Mouse (Mus musculus) frontal cortex, postnatal 25 days (tissue): ENCODE results near the gene Stxbp6.
"Not testable (repeated sequence)": the region's sequence is repeated elsewhere in the genome, so short reads cannot be mapped to it uniquely, and the experiment has no call there.

ENCODE experiments used
- DNase-seq, 2 experiments: peaks; one replicate each; pipeline ENCODE4 v3.0.0; 2022; ENCODE audit warnings: low spot score in 2 of 2

The Stxbp6 gene

DNA sequence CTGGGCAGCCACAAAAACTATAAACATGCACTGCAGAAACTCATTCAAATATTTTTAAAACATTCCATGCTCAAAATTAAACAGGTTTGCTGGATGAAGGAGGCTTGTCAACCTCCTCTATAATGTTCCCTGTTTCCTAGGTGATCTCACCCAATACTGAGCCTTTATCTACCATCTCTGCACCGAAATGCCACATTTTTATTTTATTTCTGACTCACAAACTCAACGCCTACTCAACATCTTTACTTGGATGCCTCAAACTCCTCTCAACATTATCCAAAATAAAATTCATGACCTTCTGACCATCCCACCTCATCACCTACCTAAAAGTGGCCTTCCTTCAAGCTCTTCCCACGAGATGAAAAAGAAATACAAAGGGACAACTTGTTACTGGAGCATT is 18.1 kb downstream of the Stxbp6 start:
- no peak for DNase-seq

- DNase-seq: no peak
Observed at GRCm38 (mm10) chr12:45053319-45053718, 21.2 kb downstream of the Stxbp6 start.

GRCm38 (mm10) chr12:45052860-45053259 is 21.6 kb downstream of the Stxbp6 start:
- DNase-seq: no peak

- no peak for DNase-seq
Observed at GRCm38 (mm10) chr12:45049894-45050293, 24.6 kb downstream of the Stxbp6 start.

GRCm38 (mm10) chr12:45047711-45048110 is 26.8 kb downstream of the Stxbp6 start:
- not testable (repeated sequence) for DNase-seq

- no peak for DNase-seq
Observed at GRCm38 (mm10) chr12:45047172-45047571, 27.3 kb downstream of the Stxbp6 start.

DNA sequence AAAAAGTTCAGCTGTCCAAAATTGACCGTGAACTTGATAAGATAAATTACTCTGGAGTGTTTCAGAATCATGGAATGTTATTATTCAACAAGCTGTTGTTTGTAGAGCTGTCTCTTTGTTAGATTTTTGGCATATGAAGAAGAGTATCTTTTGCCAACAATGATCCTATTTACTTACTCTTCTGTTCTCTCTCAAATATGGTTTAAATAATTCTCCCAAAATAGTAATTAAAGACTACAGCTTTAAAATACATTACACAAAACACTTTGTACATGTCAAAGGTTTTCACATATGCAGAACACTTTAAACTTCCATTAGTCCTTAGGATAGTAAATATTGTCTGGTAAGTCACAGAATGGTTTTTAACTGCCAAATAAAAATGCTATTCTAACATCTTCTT is 29.9 kb downstream of the Stxbp6 start:
- no peak for DNase-seq

DNA sequence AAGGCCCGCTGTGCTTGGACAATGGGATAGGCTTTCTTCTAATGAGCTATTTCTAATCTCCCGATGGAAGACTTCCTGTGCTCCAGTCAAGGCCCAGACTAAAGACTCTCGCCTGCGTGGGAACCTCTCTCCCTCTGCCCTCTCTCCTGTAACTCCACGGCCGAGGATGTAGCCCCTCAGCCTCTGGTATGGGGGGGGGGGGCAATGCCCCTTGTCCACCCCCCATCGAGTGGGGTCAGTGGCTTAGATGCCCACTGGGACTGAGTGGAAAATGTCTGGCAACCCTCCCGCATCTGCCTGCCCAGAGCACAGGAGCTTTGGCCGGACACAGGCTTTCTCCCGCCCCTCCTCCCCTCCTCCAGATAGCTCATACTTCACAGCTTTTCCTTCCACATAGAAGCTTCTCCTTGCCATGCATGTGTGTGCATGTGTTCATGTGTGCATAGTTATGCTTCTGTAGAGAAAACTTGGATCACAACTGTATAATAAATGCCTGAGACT is 31.9 kb downstream of the Stxbp6 start:
- no peak for DNase-seq

DNA sequence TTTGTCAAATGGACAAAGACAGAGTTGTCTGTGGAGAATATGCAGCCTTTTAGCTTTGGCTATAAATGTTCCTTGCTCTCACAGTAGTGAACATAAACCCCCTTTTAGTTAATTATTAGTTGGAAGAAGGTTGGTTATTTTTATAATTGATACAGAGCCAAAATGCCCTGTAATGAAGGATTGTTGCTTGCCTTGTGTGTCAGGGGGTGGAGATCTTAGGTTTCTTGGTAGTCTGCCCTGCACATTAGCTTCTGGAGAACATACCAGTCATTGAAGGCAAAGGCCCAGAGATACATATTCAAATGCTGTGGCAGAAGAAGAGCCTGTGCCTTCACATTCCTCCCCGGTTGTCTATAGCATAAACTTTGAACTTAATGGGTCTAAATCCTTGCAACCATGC is 37.0 kb downstream of the Stxbp6 start:
- DNase-seq: no peak

DNA sequence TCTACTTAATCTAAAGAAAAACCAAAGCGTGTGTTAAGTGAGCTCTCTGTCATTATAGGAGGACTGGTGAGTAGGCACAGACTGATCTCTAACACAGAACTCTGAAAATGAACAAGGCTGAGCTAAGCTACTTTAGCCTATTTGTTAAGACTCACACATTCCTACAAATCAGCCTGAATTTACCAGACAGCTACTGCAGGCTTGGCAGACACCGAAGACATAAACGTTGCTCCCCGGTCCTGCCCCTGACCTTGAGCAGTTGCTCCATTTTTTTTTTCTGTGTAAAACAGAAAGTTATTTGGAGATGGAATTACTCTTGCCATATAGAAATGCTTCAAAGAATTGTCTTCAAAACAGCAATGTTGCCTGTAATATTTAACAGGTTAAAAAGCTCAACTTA is 37.4 kb downstream of the Stxbp6 start:
- DNase-seq: no peak

DNA sequence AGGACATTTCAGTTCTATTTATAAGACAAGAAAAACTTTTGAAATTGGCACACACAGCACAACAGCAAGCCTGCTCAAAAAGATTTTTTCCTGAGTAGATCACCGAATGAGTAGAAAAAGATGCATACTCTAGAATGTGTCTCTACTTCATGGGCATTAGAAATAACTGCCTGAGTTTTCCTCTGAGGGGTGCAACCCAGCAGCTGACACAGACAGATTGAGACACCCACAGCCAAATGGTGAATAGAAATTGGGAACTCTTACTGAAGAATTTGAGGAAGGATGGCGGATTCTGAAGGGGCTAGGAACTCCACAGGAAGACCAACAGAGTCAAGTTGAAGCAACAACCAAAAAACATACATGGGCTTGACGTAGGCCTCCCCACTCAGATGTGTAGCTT is 43.8 kb downstream of the Stxbp6 start:
- no peak for DNase-seq

GRCm38 (mm10) chr12:45026347-45026746 is 48.2 kb downstream of the Stxbp6 start:
- DNase-seq: no peak

GRCm38 (mm10) chr12:45020018-45020417 is 54.5 kb downstream of the Stxbp6 start:
- DNase-seq: no peak

GRCm38 (mm10) chr12:45019059-45019822 is 55.3 kb downstream of the Stxbp6 start:
- no peak for DNase-seq

- DNase-seq: peak; percentile 45 to 63
Observed at GRCm38 (mm10) chr12:45013246-45013756, 61.2 kb downstream of the Stxbp6 start.

- DNase-seq: no peak
Observed at GRCm38 (mm10) chr12:45011436-45012089, 62.9 kb downstream of the Stxbp6 start.

GRCm38 (mm10) chr12:45011006-45011405 is 63.5 kb downstream of the Stxbp6 start:
- no peak for DNase-seq

DNA sequence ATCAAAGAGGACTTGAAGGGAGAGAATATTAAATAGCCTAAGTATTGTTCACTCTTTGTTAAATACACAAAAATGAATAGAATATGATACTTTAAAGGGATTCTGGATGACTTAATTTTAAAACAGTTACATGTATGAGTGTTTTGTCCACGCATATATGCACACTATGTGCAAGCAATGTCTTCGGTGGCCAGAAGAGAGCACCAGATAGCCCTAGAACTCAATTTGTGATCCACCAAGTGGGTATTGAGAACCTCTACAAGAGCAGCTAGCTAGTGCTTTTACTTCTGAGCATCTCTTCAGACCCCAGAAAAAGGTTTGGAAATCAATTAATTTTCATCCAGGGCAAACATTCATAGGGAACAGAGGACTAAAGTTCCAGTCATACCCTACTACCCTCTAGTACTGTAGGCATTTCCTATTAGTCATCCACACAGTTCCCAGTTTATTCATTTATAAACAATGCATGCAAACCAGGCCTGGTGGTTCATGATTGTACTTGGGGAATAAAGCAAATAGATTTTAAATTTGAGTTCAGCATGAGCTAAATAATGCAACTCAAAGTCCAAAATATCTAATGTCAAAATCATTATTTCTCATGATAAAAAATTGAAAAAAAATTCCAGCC is 64.4 kb downstream of the Stxbp6 start:
- DNase-seq: no peak

DNA sequence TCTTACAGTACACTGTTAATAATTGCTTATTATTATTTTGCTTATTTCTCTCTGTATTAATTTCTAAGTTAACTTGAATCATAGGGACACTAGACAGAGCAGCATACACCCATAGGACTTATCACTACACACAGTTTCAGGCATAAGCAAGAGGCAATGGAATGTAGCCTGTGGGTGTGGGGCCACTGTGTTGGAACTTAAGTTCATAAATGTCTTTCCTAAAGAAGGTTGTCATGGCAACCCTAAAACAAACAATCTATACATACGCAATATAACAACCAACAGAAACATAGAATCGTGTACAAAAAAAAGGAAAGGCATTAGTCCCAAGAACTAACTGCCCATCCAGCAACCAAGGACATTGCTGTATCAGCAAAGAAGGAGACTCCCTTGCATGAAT is 67.9 kb downstream of the Stxbp6 start:
- DNase-seq: no peak

DNA sequence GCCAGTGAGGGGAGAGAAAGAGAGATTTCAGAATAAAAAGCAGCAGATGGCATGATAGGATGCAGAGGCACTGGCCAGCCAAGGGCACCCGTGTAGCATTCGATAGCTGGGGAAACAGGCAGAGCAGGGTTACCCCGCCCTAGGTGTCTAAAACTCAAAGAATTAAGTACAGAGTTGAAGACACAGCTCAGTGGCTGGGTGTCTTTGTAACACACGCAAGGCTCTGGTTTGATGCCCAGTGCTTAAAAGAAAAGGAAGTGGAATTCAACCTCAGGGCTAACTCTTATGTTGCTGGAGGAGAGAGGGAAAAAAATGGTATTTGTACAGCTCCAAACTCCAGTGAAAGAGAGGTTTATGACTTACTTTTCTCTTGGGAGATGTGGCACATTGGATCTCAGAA is 68.5 kb downstream of the Stxbp6 start:
- no peak for DNase-seq

DNA sequence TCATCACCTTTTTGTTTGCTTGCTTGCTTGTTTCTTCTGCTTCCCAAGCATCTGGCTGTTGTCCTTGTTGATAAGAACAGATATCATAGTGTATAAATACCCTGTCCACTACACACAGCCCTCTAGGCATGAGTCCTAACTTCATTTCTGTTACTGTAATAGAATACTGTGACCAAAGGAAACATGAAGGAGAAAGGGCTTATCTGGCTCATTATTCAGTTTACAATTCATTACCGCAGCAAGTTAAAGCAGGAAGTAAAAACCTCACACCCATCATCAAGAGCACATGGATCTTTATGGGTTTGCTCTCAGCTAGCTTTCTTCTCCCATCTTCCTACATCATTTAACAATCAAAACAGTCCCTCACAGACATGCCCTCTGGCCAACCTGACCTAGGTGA is 72.5 kb downstream of the Stxbp6 start:
- DNase-seq: no peak

GRCm38 (mm10) chr12:44997422-44997821 is 77.1 kb downstream of the Stxbp6 start:
- no peak for DNase-seq

DNA sequence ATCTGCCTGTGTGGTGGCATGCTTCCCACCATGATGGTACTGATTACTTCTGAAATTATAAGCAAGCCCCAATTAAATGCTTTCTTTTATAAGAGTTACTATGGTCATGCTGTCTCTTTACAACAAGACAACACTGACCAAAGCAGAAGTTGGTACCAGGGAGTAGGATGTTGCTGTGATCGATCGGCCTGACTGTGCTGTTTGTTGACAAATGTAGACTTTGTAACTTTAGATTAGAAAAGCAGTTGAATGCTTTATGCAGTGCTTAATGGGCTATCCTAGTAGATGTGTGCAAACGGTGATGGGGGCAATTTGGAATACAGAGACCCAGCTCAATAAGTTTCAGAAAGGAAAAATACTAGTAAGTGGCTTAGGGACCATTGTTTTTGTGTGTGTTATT is 77.6 kb downstream of the Stxbp6 start:
- DNase-seq: no peak
